Mouse (Mus musculus) midbrain, embryonic 12.5 days (tissue): ENCODE results near the gene Cabp2. TPM values are rescaled to one million over a fixed set of nuclear protein-coding genes. Genes with fewer than 3 reads are reported as not detected.
"Not testable (repeated sequence)": the region's sequence is repeated elsewhere in the genome, so short reads cannot be mapped to it uniquely, and the experiment has no call there.

ENCODE experiments used
- ATAC-seq: fragments of 200-750 bp; cut with Nextera tagmentation; 2 replicates; pipeline ENCODE4 v1.8.0; 2017; ENCODE audit warnings: low read depth, moderate TSS enrichment, moderate library complexity; ENCODE audit not compliant: low FRiP score
- H3K27ac ChIP-seq: fragments of 300-500 bp; sonication (generic); replicated peaks from 2 replicates; pipeline ENCODE4 v1.5.1; 2016; ENCODE audit warnings: mild to moderate bottlenecking
- H3K27me3 ChIP-seq: fragments of 300-500 bp; sonication (generic); 2 replicates; pipeline ENCODE4 v1.6.1; 2016; ENCODE audit warnings: mild to moderate bottlenecking
- H3K36me3 ChIP-seq: fragments of 300-500 bp; sonication (generic); 2 replicates; pipeline ENCODE4 v1.6.1; 2016
- H3K4me1 ChIP-seq: fragments of 300-500 bp; sonication (generic); 2 replicates; pipeline ENCODE4 v1.6.1; 2016
- H3K4me2 ChIP-seq: fragments of 300-500 bp; sonication (generic); replicated peaks from 2 replicates; pipeline ENCODE4 v1.6.1; 2016; ENCODE audit warnings: mild to moderate bottlenecking, moderate library complexity
- H3K4me3 ChIP-seq: fragments of 300-500 bp; sonication (generic); 2 replicates; pipeline ENCODE4 v1.5.1; 2016; ENCODE audit warnings: mild to moderate bottlenecking
- H3K9ac ChIP-seq: fragments of 300-500 bp; sonication (generic); replicated peaks from 2 replicates; pipeline ENCODE4 v1.6.1; 2016; ENCODE audit warnings: mild to moderate bottlenecking, moderate library complexity
- H3K9me3 ChIP-seq: fragments of 300-500 bp; sonication (generic); 2 replicates; pipeline ENCODE4 v1.6.1; 2016; ENCODE audit warnings: mild to moderate bottlenecking
- WGBS: fragments of 180-500 bp; shearing (Covaris S2); methylation state at CpG from one replicate; pipeline ENCODE4 v1.1.7; 2016; 5-methylcytosine and 5-hydroxymethylcytosine counted together
- polyA plus RNA-seq: library from polyadenylated mRNA; unstranded; fragments of >200 nt; fragmentation: Nextera tagmentation; extraction: Ambion mirVana; gene quantifications from 2 replicates; pipeline ENCODE4 v1.2.1, GENCODE M21; 2016

Cabp2 gene
- polyA plus RNA-seq, 1 experiment from 2014 or later: not detected

DNA sequence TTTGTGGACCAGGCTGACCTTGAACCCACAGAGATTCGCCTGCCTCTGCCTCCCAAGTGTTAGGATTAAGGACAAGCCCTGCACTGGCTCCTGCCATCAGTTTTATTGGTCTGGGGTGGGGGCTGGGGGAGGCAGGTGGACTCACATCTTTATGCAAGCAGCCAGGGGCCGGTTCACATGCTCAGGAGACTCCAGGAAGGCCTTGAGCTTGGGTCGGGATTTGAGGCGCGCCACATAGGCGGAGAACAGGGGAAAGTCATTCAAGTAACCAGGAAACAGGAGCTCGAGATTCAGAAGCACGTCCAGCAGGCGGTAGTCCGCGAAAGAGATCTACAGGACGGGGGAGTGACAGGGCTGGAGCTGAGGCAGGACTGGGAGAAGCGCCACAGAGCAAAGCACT is 24.0 kb upstream of the Cabp2 start:
- H3K4me3 ChIP-seq: no peak overlapping the region
- H3K4me2 ChIP-seq: no peak overlapping the region
- no peak overlapping the region for H3K27ac ChIP-seq
- 79% methylated on average over 13 of the region's 13 CpGs for WGBS
- ATAC-seq: no peak
- H3K27me3 ChIP-seq: no peaks in the 10 kb centered on the region
- no peaks in the 10 kb centered on the region for H3K9me3 ChIP-seq
- no peak overlapping the region for H3K9ac ChIP-seq
- H3K4me1 ChIP-seq: no peaks in the 10 kb centered on the region
- no peaks in the 10 kb centered on the region for H3K36me3 ChIP-seq

DNA sequence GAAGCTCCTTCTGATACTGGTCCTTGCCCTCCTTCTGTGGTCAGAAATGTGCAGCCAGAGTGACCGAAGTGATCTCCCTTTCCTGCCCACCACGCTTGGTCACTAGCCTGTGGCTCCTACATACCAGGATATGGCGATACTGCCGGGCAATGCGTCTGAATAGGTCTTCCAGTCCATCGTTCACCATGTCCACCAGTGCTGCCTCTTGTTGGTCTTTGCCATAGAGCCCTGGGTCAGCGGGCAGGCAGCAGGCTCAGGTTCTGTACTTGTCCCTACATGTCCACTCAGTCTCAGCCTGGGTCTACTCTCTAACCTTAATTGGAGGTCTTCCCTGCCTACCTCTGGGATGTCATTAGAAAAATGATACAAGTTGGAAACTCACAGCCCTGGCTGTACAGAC is 23.4 kb upstream of the Cabp2 start:
- Histone ChIP-seq H3K4me2 (no peak overlapping the region), H3K9me3 (no peaks in the 10 kb centered on the region), H3K27me3 (no peaks in the 10 kb centered on the region), H3K27ac (no peak overlapping the region), H3K36me3 (no peaks in the 10 kb centered on the region), H3K9ac (no peak overlapping the region), H3K4me3 (no peak overlapping the region), H3K4me1 (no peaks in the 10 kb centered on the region)
- WGBS: 93% methylated on average over 7 of the region's 7 CpGs
- no peak for ATAC-seq

DNA sequence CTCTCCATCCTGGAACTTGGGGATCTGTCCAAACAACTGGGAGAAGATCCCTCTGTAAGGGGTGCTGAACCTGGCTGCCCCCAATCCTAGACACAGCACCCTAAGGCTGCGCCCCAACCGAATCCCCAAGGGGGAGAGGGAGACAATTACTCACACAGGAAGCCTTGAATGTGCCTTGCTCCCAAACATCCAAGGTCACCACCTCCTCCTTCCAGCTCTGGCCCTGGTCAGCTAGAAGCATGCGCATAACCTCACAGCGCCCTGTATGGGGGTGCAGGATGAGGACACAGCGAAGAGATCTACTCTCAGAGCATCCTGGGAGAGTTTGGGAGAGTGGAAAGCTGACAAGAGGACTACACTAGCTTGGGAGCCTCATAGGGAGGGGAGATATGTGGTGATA is 22.8 kb upstream of the Cabp2 start:
- Histone ChIP-seq H3K36me3 (no peaks in the 10 kb centered on the region), H3K27ac (no peak overlapping the region), H3K4me1 (no peaks in the 10 kb centered on the region), H3K9ac (no peak overlapping the region), H3K4me3 (no peak overlapping the region), H3K9me3 (no peaks in the 10 kb centered on the region), H3K27me3 (no peaks in the 10 kb centered on the region), H3K4me2 (no peak overlapping the region)
- 91% methylated on average over 5 of the region's 5 CpGs for WGBS
- ATAC-seq: no peak

GRCm38 (mm10) chr19:4059069-4059740 is 22.2 kb upstream of the Cabp2 start, which contains the start of gene Gstp3:
Gstp3 (minus strand) TSS chr19:4059569.
- no peak for ATAC-seq
- 85% methylated on average over 15 of the region's 15 CpGs for WGBS

DNA sequence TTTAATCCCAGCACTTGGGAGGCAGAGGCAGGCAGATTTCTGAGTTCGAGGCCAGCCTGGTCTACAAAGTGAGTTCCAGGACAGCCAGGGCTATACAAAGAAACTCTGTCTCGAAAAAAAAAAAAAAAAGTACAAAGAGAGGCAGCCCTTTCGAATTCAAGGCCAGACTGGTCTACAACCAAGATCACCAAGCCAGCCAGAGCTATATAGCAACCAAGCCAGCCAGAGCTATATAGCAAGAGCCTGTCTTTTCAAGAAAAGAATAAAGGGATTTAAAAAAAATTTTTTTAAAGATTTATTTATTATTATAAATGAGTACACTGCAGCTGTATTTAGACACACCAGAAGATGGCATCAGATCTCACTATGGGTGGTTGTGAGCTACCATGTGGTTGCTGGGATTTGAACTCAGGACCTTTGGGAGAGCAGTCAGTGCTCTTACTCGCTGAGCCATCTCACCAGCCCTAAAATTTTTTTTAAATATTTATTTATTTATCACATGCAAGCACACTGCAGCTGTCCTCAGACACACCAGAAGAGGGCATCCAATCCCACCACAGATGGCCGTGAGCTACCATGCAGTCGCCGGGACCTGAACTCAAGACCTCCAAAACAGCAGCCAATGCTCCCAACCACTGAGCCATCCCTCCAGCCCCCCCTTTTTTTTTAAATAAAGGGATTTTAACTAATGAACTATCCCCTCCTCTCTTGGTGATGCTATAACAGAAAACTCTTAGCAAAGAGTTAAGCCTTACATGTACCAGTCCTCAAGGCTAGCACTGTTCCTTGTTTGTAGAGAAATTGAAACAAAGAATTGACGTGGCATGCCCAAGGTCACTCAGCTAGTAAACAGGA is 21.1 kb upstream of the Cabp2 start:
- WGBS: 85% methylated on average over 8 of the region's 8 CpGs
- not testable (repeated sequence) for H3K4me2 ChIP-seq, H3K27ac ChIP-seq, H3K4me3 ChIP-seq, ATAC-seq, H3K36me3 ChIP-seq, H3K9me3 ChIP-seq, H3K9ac ChIP-seq, H3K4me1 ChIP-seq, H3K27me3 ChIP-seq

More at GRCm38 (mm10) chr19:4059069-4059740, 22.2 kb upstream of the Cabp2 start, which contains the start of gene Gstp3:
- no peaks in the 10 kb centered on the region for H3K36me3 ChIP-seq
- no peak within 1 kb of the TSS for H3K4me2 ChIP-seq
- no peaks in the 10 kb centered on the region for H3K9me3 ChIP-seq
- H3K27ac ChIP-seq: no peak within 1 kb of the TSS
- no peaks in the 10 kb centered on the region for H3K27me3 ChIP-seq
- H3K4me3 ChIP-seq: no peak within 1 kb of the TSS
- no peaks in the 10 kb centered on the region for H3K4me1 ChIP-seq
- no peak within 1 kb of the TSS for H3K9ac ChIP-seq

DNA sequence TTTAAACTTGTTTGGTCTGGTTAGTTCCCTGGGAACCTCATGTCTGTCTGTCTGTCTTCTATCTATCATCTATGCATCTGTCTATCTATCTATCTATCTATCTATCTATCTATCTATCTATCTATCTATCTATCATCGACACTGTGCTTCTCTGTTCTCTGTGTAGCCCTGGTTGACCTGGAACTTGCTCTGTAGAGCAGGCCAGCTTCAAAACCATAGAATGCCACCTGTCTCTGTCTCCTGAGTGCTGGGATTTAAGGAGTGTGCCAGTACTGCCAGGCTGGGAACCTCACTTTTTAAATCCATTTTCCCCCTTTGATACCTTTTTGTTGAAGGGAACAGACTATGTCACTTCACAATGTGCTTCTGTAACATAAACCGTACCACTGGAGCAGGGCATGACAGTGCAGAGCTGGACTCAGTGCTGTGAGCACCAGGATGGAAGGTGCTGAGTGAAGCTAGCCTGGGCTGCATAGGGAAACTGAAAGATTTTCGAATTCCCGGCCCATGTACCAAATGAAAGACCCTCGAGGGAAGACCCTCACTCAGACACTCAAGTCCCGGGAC is 20.4 kb upstream of the Cabp2 start:
- H3K27ac ChIP-seq: no peak overlapping the region
- H3K4me1 ChIP-seq: no peaks in the 10 kb centered on the region
- H3K9ac ChIP-seq: no peak overlapping the region
- no peak for ATAC-seq
- 84% methylated on average over 6 of the region's 6 CpGs for whole genome bisulfite sequencing
- H3K4me2 ChIP-seq: no peak overlapping the region
- no peaks in the 10 kb centered on the region for H3K27me3 ChIP-seq
- no peaks in the 10 kb centered on the region for H3K36me3 ChIP-seq
- no peak overlapping the region for H3K4me3 ChIP-seq
- no peaks in the 10 kb centered on the region for H3K9me3 ChIP-seq

- H3K4me2 ChIP-seq, H3K4me1 ChIP-seq, H3K9ac ChIP-seq, H3K27me3 ChIP-seq, H3K36me3 ChIP-seq, H3K4me3 ChIP-seq, H3K27ac ChIP-seq, ATAC-seq, H3K9me3 ChIP-seq: not testable (repeated sequence)
- 87% methylated on average over 4 of the region's 4 CpGs for WGBS
Observed at GRCm38 (mm10) chr19:4063357-4063756, 18.0 kb upstream of the Cabp2 start.

DNA sequence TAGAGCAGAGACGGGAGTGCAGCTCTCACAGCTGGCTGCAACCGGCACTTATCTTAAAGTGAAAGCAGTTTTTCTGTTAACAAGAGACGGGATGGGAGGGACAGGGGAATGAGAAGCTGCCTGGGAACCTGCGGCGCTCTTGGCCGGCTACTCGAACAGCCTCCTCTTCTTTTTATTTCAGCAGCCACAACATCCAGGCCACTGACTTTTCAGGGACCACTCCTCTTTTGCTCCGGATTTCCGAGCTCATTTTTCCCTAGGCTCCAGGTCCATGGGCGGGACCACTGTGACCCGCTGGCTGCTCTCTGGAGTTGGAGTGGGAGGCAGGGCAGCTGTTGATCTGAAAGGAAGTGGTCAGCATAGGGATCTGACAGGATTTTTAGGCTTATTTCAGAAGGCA is 16.9 kb upstream of the Cabp2 start:
- 73% methylated on average over 6 of the region's 11 CpGs for whole genome bisulfite sequencing
- not testable (repeated sequence) for H3K9ac ChIP-seq, H3K36me3 ChIP-seq, H3K27ac ChIP-seq, H3K9me3 ChIP-seq, H3K27me3 ChIP-seq, ATAC-seq, H3K4me1 ChIP-seq, H3K4me2 ChIP-seq, H3K4me3 ChIP-seq

GRCm38 (mm10) chr19:4066280-4066679 is 15.1 kb upstream of the Cabp2 start:
- WGBS: 88% methylated on average over 6 of the region's 6 CpGs
- ATAC-seq: no peak

DNA sequence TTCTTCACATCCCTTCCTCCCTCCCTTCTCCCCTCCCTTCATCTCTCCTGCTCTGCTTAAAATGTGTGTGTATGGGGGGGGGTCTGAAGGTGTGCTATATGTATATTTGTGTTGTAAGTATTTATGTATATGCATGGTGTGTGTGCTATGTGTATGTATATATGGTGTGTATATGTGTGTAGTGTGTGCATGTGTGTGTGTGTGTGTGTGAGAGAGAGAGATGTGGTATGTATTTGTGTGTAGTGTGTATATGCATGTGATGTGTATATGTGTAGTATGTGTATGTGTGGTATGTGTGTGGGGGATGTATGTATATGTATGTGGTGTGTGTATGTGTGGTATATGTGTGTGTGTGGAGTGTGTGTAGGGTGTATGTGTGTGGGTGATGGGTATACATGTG is 14.5 kb upstream of the Cabp2 start:
- no peak overlapping the region for H3K9ac ChIP-seq
- no peak for ATAC-seq
- H3K27ac ChIP-seq: no peak overlapping the region
- no peaks in the 10 kb centered on the region for H3K27me3 ChIP-seq
- H3K36me3 ChIP-seq: no peaks in the 10 kb centered on the region
- no peak overlapping the region for H3K4me3 ChIP-seq
- no peaks in the 10 kb centered on the region for H3K9me3 ChIP-seq
- no peak overlapping the region for H3K4me2 ChIP-seq
- H3K4me1 ChIP-seq: no peaks in the 10 kb centered on the region

More at GRCm38 (mm10) chr19:4066280-4066679, 15.1 kb upstream of the Cabp2 start:
- Histone ChIP-seq H3K9me3 (no peaks in the 10 kb centered on the region), H3K27ac (no peak overlapping the region), H3K36me3 (no peaks in the 10 kb centered on the region), H3K4me3 (no peak overlapping the region), H3K4me2 (no peak overlapping the region), H3K27me3 (no peaks in the 10 kb centered on the region), H3K9ac (no peak overlapping the region), H3K4me1 (no peaks in the 10 kb centered on the region)

GRCm38 (mm10) chr19:4068242-4068641 is 13.1 kb upstream of the Cabp2 start:
- not testable (repeated sequence) for H3K27ac ChIP-seq, H3K4me1 ChIP-seq, H3K36me3 ChIP-seq, H3K9ac ChIP-seq, ATAC-seq, H3K9me3 ChIP-seq, H3K4me3 ChIP-seq, H3K4me2 ChIP-seq, H3K27me3 ChIP-seq
- 96% methylated on average over 2 of the region's 2 CpGs for WGBS

GRCm38 (mm10) chr19:4068717-4069410 is 12.5 kb upstream of the Cabp2 start:
- H3K27ac ChIP-seq: no peak overlapping the region
- no peaks in the 10 kb centered on the region for H3K27me3 ChIP-seq
- H3K4me2 ChIP-seq: no peak overlapping the region
- H3K4me3 ChIP-seq: no peak overlapping the region
- no peak overlapping the region for H3K9ac ChIP-seq
- no peak for ATAC-seq
- 59% methylated on average over 15 of the region's 15 CpGs for WGBS
- no peaks in the 10 kb centered on the region for H3K9me3 ChIP-seq
- H3K4me1 ChIP-seq: no peaks in the 10 kb centered on the region
- no peaks in the 10 kb centered on the region for H3K36me3 ChIP-seq
